In the genomic region with DNA sequence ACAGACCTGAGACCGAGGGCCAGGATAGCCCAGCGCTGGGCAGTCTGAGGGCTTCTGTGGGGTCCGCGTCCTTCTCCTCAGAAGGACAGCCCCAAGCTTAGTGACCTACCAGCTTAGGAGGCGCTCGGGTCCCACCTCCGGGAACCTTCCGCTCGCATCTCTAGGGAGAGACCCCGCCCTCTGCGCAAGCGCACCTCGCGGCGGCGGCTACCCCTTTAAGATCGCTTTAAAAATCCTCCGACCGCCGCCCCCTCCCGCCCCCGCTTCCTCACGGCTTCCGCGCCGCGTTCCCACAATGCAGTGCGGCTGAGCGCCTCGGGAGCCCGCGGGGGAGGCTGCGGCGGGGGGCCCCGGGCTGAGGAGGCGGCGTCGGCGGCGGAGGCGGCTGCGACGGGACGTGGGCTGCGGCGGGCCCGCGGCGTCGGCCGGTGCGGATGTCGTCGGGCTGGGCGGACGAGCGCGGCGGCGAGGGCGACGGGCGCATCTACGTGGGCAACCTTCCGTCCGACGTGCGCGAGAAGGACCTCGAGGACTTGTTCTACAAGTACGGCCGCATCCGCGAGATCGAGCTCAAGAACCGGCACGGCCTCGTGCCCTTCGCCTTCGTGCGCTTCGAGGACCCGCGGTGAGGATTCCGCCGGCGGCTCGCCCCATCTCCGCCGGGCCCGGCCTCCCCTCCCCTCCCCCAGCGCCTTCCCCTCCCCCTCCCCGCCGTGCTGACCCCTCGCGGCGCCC, we compare ENCODE assay signal across 8 mouse cellular contexts. TPM values are rescaled to one million over a fixed set of nuclear protein-coding genes. Genes with fewer than 3 reads are reported as not detected.
DNase-seq lines count a peak whose midpoint lies in the region; ATAC-seq and TF ChIP-seq lines count a peak whose summit lies in the region.

A gene (plus strand): TSS at position 303 of the 735 bp plus-strand sequence.

- peak within 1 kb of the TSS; percentile 93 for H3ac ChIP-seq in myocyte (ENCODE audit: control insufficient read depth, insufficient read length)

- no peaks in the 10 kb centered on the region for H3K27me3 ChIP-seq in heart, embryonic 10.5 days (ENCODE audit: insufficient read depth, poor library complexity, severe bottlenecking)
- no peaks in the 10 kb centered on the region for H3K27me3 ChIP-seq in kidney, embryonic 16.5 days (ENCODE audit: insufficient read depth, low read length)
- H3K27me3 ChIP-seq in liver, adult 2 months (ENCODE audit: control insufficient read depth, insufficient read depth, low read length): no peaks in the 10 kb centered on the region
- H3K27me3 ChIP-seq in myocyte (ENCODE audit: control insufficient read depth, insufficient read depth, insufficient read length): no peaks in the 10 kb centered on the region
- no peaks in the 10 kb centered on the region for H3K27me3 ChIP-seq in splenic B cell, adult 2 months (ENCODE audit: control insufficient read depth, insufficient read depth, low read length, poor library complexity, severe bottlenecking)

- peak; percentile 95 for ATAC-seq in kidney, embryonic 16.5 days (ENCODE audit: low FRiP score, low TSS enrichment)

- peak within 1 kb of the TSS; percentile 96 for H3K9ac ChIP-seq in kidney, embryonic 16.5 days (replicated peaks; ENCODE audit: low read length)
- peak within 1 kb of the TSS; percentile 96 for H3K9ac ChIP-seq in liver, adult 2 months (ENCODE audit: low read depth, low read length)

- H3K4me3 ChIP-seq in bone marrow macrophage, adult 2 months (ENCODE audit: insufficient read depth, low read length): peak within 1 kb of the TSS; percentile 92
- peak within 1 kb of the TSS; percentile 84 for H3K4me3 ChIP-seq in embryonic fibroblast, embryonic 13.5 days (ENCODE audit: insufficient read depth, low read length)
- H3K4me3 ChIP-seq in heart, embryonic 10.5 days: peak within 1 kb of the TSS; percentile 94
- H3K4me3 ChIP-seq in kidney, embryonic 16.5 days (ENCODE audit: low read length): peak within 1 kb of the TSS; percentile 82
- H3K4me3 ChIP-seq in liver, adult 2 months (ENCODE audit: insufficient read depth, low read depth, low read length): peak within 1 kb of the TSS; percentile 97
- H3K4me3 ChIP-seq in myocyte: peak within 1 kb of the TSS; percentile 86

- H3K36me3 ChIP-seq in heart, embryonic 10.5 days: peaks cover 25% of the 10 kb centered on the region
- H3K36me3 ChIP-seq in kidney, embryonic 16.5 days (ENCODE audit: insufficient read depth, low read length): peaks cover 23% of the 10 kb centered on the region
- H3K36me3 ChIP-seq in liver, adult 2 months (ENCODE audit: control insufficient read depth, insufficient read depth, low read length): peaks cover 12% of the 10 kb centered on the region
- H3K36me3 ChIP-seq in myocyte (ENCODE audit: control insufficient read depth, insufficient read depth): peaks cover 7% of the 10 kb centered on the region
- H3K36me3 ChIP-seq in splenic B cell, adult 2 months (ENCODE audit: control insufficient read depth, insufficient read depth, low read length, poor library complexity, severe bottlenecking): peaks cover 2% of the 10 kb centered on the region; the same call in 1 of the 2 replicates

- peak within 1 kb of the TSS; percentile 81 for H3K4me2 ChIP-seq in kidney, embryonic 16.5 days (replicated peaks; ENCODE audit: low read depth, low read length)
- H3K4me2 ChIP-seq in myocyte (ENCODE audit: low read depth): peak within 1 kb of the TSS; percentile 92

- peak within 1 kb of the TSS; percentile 75 for H3K27ac ChIP-seq in bone marrow macrophage, adult 2 months (ENCODE audit: insufficient read depth, low read depth, low read length)
- peak within 1 kb of the TSS; percentile 54 for H3K27ac ChIP-seq in embryonic fibroblast, embryonic 13.5 days (ENCODE audit: insufficient read depth, low read length)
- H3K27ac ChIP-seq in heart, embryonic 10.5 days: peak within 1 kb of the TSS; percentile 98
- H3K27ac ChIP-seq in kidney, embryonic 16.5 days (ENCODE audit: low read length): peak within 1 kb of the TSS; percentile 93
- peak within 1 kb of the TSS; percentile 51 for H3K27ac ChIP-seq in liver, adult 2 months (replicated peaks; ENCODE audit: insufficient read depth, low read depth, low read length)

- WGBS in heart, embryonic 10.5 days: under 1% methylated on average over 91 of the region's 97 CpGs
- WGBS in kidney, embryonic 16.5 days: under 1% methylated on average over 81 of the region's 97 CpGs
- WGBS in liver, adult 2 months: under 1% methylated on average over 89 of the region's 97 CpGs

- TF ChIP-seq POLR2A in bone marrow macrophage, adult 2 months (IDR thresholded peaks at IDR 0.05; ENCODE audit: borderline replicate concordance, low read depth, low read length): no peak
- peak; percentile 87 for TF ChIP-seq POLR2A in embryonic fibroblast, embryonic 13.5 days (IDR thresholded peaks at IDR 0.05; ENCODE audit: low read depth, low read length)
- TF ChIP-seq POLR2A in liver, adult 2 months (IDR thresholded peaks at IDR 0.05; ENCODE audit: extremely low read depth, insufficient read depth, low read length): 0 out of 2 replicates have a peak, but pooled peaks have one; percentile 37
- TF ChIP-seq POLR2A in myocyte (IDR thresholded peaks at IDR 0.05; ENCODE audit: insufficient read length, low read depth): peak; percentile 84

- no peak for TF ChIP-seq CTCF in bone marrow macrophage, adult 2 months (IDR thresholded peaks at IDR 0.05; ENCODE audit: low read depth, low read length)
- no peak for TF ChIP-seq CTCF in embryonic fibroblast, embryonic 13.5 days (IDR thresholded peaks at IDR 0.05; ENCODE audit: borderline replicate concordance, insufficient read depth, low read length)
- TF ChIP-seq CTCF in liver, adult 2 months (IDR thresholded peaks at IDR 0.05; ENCODE audit: low read depth, low read length): no peak

- DNase-seq in A20 (ENCODE audit: low read depth, low spot score): peak; percentile 96
- DNase-seq in heart, embryonic 10.5 days (ENCODE audit: low spot score): peak; percentile 97
- DNase-seq in liver, adult 2 months (ENCODE audit: extremely low read depth, low read depth, low spot score): peak; percentile 76
- DNase-seq in splenic B cell, adult 2 months (ENCODE audit: low read depth, low spot score): peak; percentile 95

- H3K4me1 ChIP-seq in bone marrow macrophage, adult 2 months (ENCODE audit: control insufficient read depth, insufficient read depth, low read length): peaks cover 20% of the 10 kb centered on the region
- H3K4me1 ChIP-seq in embryonic fibroblast, embryonic 13.5 days (ENCODE audit: control insufficient read depth, insufficient read depth, low read length): no peaks in the 10 kb centered on the region
- H3K4me1 ChIP-seq in heart, embryonic 10.5 days: peaks cover 31% of the 10 kb centered on the region
- peaks cover 25% of the 10 kb centered on the region for H3K4me1 ChIP-seq in kidney, embryonic 16.5 days (ENCODE audit: insufficient read depth, low read length)
- H3K4me1 ChIP-seq in liver, adult 2 months (ENCODE audit: control insufficient read depth, insufficient read depth, low read length): 0 out of 2 replicates have a peak, but pooled peaks cover 6% of the 10 kb centered on the region

- H3K79me2 ChIP-seq in liver, adult 2 months (ENCODE audit: control insufficient read depth, insufficient read depth, low read length): peaks cover 29% of the 10 kb centered on the region
- H3K79me2 ChIP-seq in myocyte (ENCODE audit: control insufficient read depth, insufficient read depth): peaks cover 40% of the 10 kb centered on the region

- no peaks in the 10 kb centered on the region for H3K9me3 ChIP-seq in heart, embryonic 10.5 days
- H3K9me3 ChIP-seq in kidney, embryonic 16.5 days (ENCODE audit: low read length): no peaks in the 10 kb centered on the region

TF ChIP-seq in myocyte, 11 proteins besides CTCF, POLR2A, EP300 and RAD21:
- TF ChIP-seq MAX (IDR thresholded peaks at IDR 0.05; ENCODE audit: low read depth) (no peak), SRF (IDR thresholded peaks at IDR 0.05; ENCODE audit: control insufficient read depth, insufficient read length, low read depth) (no peak), POLR2AphosphoS2 (IDR thresholded peaks at IDR 0.05; ENCODE audit: insufficient read length, low read depth) (peak; percentile 69), TCF12 (IDR thresholded peaks at IDR 0.05; ENCODE audit: insufficient read depth, poor library complexity, severe bottlenecking) (no peak), USF1 (IDR thresholded peaks at IDR 0.05; ENCODE audit: low read depth) (no peak), TCF3 (IDR thresholded peaks at IDR 0.05; ENCODE audit: insufficient read length, low read depth) (peak; percentile 17), CEBPB (IDR thresholded peaks at IDR 0.05; ENCODE audit: insufficient read depth, poor library complexity, severe bottlenecking) (no peak), MYOG (IDR thresholded peaks at IDR 0.05; ENCODE audit: control insufficient read depth in 1 of 3, insufficient read depth in 1 of 3, insufficient read length in 2 of 3, low read depth in 2 of 3) (no peak)

RNA-seq across cellular contexts. Expression of the gene that starts here (rescaled TPM):
- 114 and 123 TPM in 2 replicates for polyA plus RNA-seq in bone marrow macrophage, adult 2 months (2012; ENCODE audit: insufficient read depth, insufficient read length, missing spikeins)
- polyA plus RNA-seq in embryonic fibroblast, embryonic 13.5 days (2011; ENCODE audit: insufficient read length, low read depth, missing spikeins): 90.7 and 96.9 TPM in 2 replicates
- polyA plus RNA-seq in heart, embryonic 10.5 days (2016; fragmentation: Nextera tagmentation; extraction: Ambion mirVana): 154 and 293 TPM in 2 replicates
- 208 and 258 TPM in 2 replicates for polyA plus RNA-seq in kidney, embryonic 16.5 days (2015; fragmentation: Nextera tagmentation; extraction: Ambion mirVana)
- 17.0 and 21.7 TPM in 2 replicates for total RNA-seq in liver, adult 2 months (2014; rRNA removed)
- polyA plus RNA-seq in liver, adult 2 months (2012; rRNA removed): 25.2 and 25.3 TPM in 2 replicates
- 52.0 TPM for polyA plus RNA-seq in myocyte (2012; fragmentation: generic; extraction: Trizol)

Comparison
In these comparisons a context has a peak if more than half of its experiments do, and no peak if none do; other contexts are left out.
1. Peak in every context shown above with its lines: DNase-seq, ATAC-seq, H3K4me3 ChIP-seq and H3K27ac ChIP-seq.